Comparison of ENCODE assay signal across 34 mouse cellular contexts in the genomic region with DNA sequence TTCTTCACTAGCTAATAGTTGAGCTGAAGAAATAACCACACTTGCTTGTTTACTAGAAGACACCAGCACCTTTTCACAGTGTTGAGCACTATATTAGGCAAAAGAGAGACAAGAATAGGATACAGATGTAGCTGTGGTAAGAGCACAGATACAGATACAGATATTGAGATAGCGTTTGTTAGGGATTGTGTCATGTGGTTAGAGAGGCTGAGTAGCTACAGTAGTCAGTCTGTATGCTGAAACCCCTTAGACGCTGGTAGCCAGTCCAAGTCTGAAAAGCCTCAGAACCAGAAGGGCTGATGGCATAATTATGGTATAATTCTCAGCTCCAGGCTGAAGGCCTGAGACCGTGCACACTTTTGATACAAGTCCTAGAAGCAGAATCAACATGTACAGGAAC.
"Had no signal": no experiment of that assay in that cellular context is flagged by ENCODE, and none has a peak within 500 bp of the region (broad histone marks: within the 10 kb centered on the region; RNA-seq: fewer than 3 reads in every experiment).

No protein-coding gene starts in this region.

- H3K36me3 ChIP-seq: heart, embryonic 12.5 days; heart, embryonic 15.5 days; intestine, embryonic 15.5 days had no signal

- ATAC-seq: hindbrain, embryonic 16.5 days; hindbrain, postnatal 0 days; inflammation-experienced regulatory T-cells, adult 6 months; intestine, embryonic 15.5 days; intestine, embryonic 16.5 days; intestine, postnatal 0 days had no signal

- H3K27ac ChIP-seq: heart, embryonic 13.5 days; heart, embryonic 15.5 days; hindbrain, embryonic 10.5 days; hindbrain, embryonic 12.5 days; hindbrain, embryonic 13.5 days; hindbrain, embryonic 14.5 days; hindbrain, embryonic 15.5 days; hindbrain, postnatal 0 days; intestine, embryonic 15.5 days; kidney, embryonic 15.5 days; kidney, postnatal 0 days; layer of hippocampus, adult 2 months; left cerebral cortex, adult 2 months had no signal

- H3K4me1 ChIP-seq: heart, embryonic 12.5 days; heart, embryonic 13.5 days; heart, embryonic 15.5 days; hindbrain, embryonic 10.5 days; hindbrain, embryonic 12.5 days; hindbrain, embryonic 13.5 days; intestine, embryonic 15.5 days; kidney, embryonic 15.5 days had no signal

- DNase-seq: heart, postnatal 10 days; heart, postnatal 14 days; heart, postnatal 36 days; heart, postnatal 4 days; kidney, adult 11 months; kidney, adult 18-20 months; kidney, adult 2 months; kidney, adult 8-10 months; kidney, adult 9 months; kidney, postnatal 10 days; kidney, postnatal 14 days; kidney, postnatal 25 days; kidney, postnatal 36 days; kidney, postnatal 4 days; layer of hippocampus, adult 9-11 months; layer of hippocampus, postnatal 36 days had no signal

- H3K4me3 ChIP-seq: heart, embryonic 12.5 days; heart, embryonic 13.5 days; heart, embryonic 15.5 days; hindbrain, embryonic 10.5 days; hindbrain, embryonic 12.5 days; hindbrain, embryonic 13.5 days; hindbrain, embryonic 15.5 days; intestine, embryonic 15.5 days; kidney, embryonic 15.5 days; layer of hippocampus, adult 2 months; left cerebral cortex, adult 2 months had no signal

- H3K27me3 ChIP-seq: heart, embryonic 12.5 days; heart, embryonic 13.5 days; heart, embryonic 15.5 days; hindbrain, embryonic 12.5 days; hindbrain, embryonic 13.5 days; hindbrain, embryonic 15.5 days; intestine, embryonic 15.5 days; kidney, embryonic 15.5 days had no signal

- H3K9me3 ChIP-seq: heart, embryonic 12.5 days; heart, embryonic 13.5 days; heart, embryonic 15.5 days; hindbrain, embryonic 10.5 days; hindbrain, embryonic 12.5 days; hindbrain, embryonic 13.5 days; hindbrain, embryonic 15.5 days; intestine, embryonic 15.5 days; kidney, embryonic 15.5 days had no signal
